Mouse (Mus musculus) midbrain, embryonic 12.5 days (tissue): ENCODE results near the gene Tango6. TPM values are rescaled to one million over a fixed set of nuclear protein-coding genes. Genes with fewer than 3 reads are reported as not detected.

Experiments
- ATAC-seq: fragments of 200-750 bp; cut with Nextera tagmentation; 2 replicates; pipeline ENCODE4 v1.8.0; 2017; ENCODE audit warnings: low read depth, moderate TSS enrichment, moderate library complexity; ENCODE audit not compliant: low FRiP score
- H3K27ac ChIP-seq: fragments of 300-500 bp; sonication (generic); replicated peaks from 2 replicates; pipeline ENCODE4 v1.5.1; 2016; ENCODE audit warnings: mild to moderate bottlenecking
- H3K27me3 ChIP-seq: fragments of 300-500 bp; sonication (generic); 2 replicates; pipeline ENCODE4 v1.6.1; 2016; ENCODE audit warnings: mild to moderate bottlenecking
- H3K36me3 ChIP-seq: fragments of 300-500 bp; sonication (generic); 2 replicates; pipeline ENCODE4 v1.6.1; 2016
- H3K4me1 ChIP-seq: fragments of 300-500 bp; sonication (generic); 2 replicates; pipeline ENCODE4 v1.6.1; 2016
- H3K4me2 ChIP-seq: fragments of 300-500 bp; sonication (generic); replicated peaks from 2 replicates; pipeline ENCODE4 v1.6.1; 2016; ENCODE audit warnings: mild to moderate bottlenecking, moderate library complexity
- H3K4me3 ChIP-seq: fragments of 300-500 bp; sonication (generic); 2 replicates; pipeline ENCODE4 v1.5.1; 2016; ENCODE audit warnings: mild to moderate bottlenecking
- H3K9ac ChIP-seq: fragments of 300-500 bp; sonication (generic); replicated peaks from 2 replicates; pipeline ENCODE4 v1.6.1; 2016; ENCODE audit warnings: mild to moderate bottlenecking, moderate library complexity
- H3K9me3 ChIP-seq: fragments of 300-500 bp; sonication (generic); 2 replicates; pipeline ENCODE4 v1.6.1; 2016; ENCODE audit warnings: mild to moderate bottlenecking
- WGBS: fragments of 180-500 bp; shearing (Covaris S2); methylation state at CpG from one replicate; pipeline ENCODE4 v1.1.7; 2016; 5-methylcytosine and 5-hydroxymethylcytosine counted together
- polyA plus RNA-seq: library from polyadenylated mRNA; unstranded; fragments of >200 nt; fragmentation: Nextera tagmentation; extraction: Ambion mirVana; gene quantifications from 2 replicates; pipeline ENCODE4 v1.2.1, GENCODE M21; 2016

Gene Tango6
- polyA plus RNA-seq, 1 experiment from 2014 or later = 10.8 TPM

DNA sequence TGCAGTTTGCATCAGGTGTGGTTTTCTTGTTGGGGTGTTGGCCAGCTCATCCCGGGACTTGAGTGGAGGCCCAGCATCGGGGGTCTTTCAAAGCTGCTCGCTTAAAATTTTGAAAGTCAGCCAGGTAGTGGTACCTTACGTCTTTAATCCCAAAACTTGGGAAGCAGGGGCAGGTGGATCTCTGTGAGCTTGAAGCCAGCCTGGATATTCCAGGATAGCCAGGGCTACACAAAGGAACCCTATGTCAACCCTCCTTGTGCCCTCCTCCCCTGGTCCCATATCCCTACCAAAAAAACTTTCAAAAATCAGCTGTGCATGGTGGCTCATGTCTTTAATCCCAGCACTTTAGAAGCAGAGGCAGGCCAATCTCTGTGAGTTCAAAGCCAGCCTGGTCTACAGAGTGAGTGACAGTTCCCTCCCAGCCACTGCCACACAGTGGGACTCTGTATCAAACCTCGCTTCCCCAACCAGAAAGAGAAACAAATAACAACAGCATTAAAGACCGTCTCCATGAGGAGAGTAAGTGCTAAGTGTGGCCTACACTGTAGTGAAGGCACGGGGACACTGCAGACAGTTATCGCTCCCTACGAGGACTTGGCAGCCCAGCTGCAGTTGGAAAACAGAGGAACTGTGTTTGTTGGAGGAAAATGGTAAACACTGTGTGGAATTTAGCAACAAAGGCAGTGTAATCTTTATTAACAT lies 21.5 kb downstream of the Tango6 start:
- peaks cover 4% of the 10 kb centered on the region for H3K36me3 ChIP-seq
- H3K9me3 ChIP-seq = no peaks in the 10 kb centered on the region
- H3K9ac ChIP-seq = no peak overlapping the region
- ATAC-seq = no peak
- H3K4me3 ChIP-seq = no peak overlapping the region
- no peaks in the 10 kb centered on the region for H3K27me3 ChIP-seq
- no peak overlapping the region for H3K4me2 ChIP-seq
- H3K27ac ChIP-seq = no peak overlapping the region
- WGBS = 91% methylated on average over 9 of the region's 9 CpGs
- H3K4me1 ChIP-seq = no peaks in the 10 kb centered on the region

DNA sequence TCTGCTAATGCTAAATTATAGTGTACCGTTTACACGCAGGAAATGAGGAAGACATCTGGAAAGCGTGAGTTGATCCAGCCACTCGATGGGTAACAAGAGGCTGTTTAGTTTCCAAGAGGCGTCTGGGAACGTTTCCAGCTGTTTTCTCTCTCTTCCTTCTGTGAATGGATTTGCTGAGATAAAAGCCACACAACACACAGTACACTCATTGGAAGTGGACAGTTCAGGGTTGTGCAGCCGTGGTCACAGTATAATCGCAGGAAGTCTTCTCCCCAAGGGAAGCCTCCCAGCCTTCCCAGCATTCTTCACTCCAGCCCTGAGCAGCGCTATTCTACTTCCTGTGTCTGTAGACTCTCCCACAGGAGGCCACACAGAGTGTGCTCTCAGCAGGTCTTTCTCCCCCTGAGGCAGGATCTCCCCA lies 22.0 kb downstream of the Tango6 start:
- WGBS = 81% methylated on average over 9 of the region's 9 CpGs
- H3K9me3 ChIP-seq = no peaks in the 10 kb centered on the region
- H3K4me1 ChIP-seq = no peaks in the 10 kb centered on the region
- no peak overlapping the region for H3K4me3 ChIP-seq
- H3K4me2 ChIP-seq = no peak overlapping the region
- no peak for ATAC-seq
- H3K36me3 ChIP-seq = no peaks in the 10 kb centered on the region; the same call in 1 of the 2 replicates
- no peak overlapping the region for H3K27ac ChIP-seq
- H3K27me3 ChIP-seq = no peaks in the 10 kb centered on the region
- H3K9ac ChIP-seq = no peak overlapping the region

- H3K27me3 ChIP-seq = no peaks in the 10 kb centered on the region
- H3K9me3 ChIP-seq = no peaks in the 10 kb centered on the region
- H3K36me3 ChIP-seq = no peaks in the 10 kb centered on the region; the same call in 1 of the 2 replicates
- no peaks in the 10 kb centered on the region for H3K4me1 ChIP-seq
- no peak overlapping the region for H3K4me3 ChIP-seq
- no peak overlapping the region for H3K27ac ChIP-seq
- no peak for ATAC-seq
- H3K9ac ChIP-seq = no peak overlapping the region
- no peak overlapping the region for H3K4me2 ChIP-seq
- 84% methylated on average over 6 of the region's 6 CpGs for WGBS
These were observed 23.3 kb downstream of the Tango6 start for GRCm38 (mm10) chr8:106706194-106706593.

GRCm38 (mm10) chr8:106710002-106710401 lies 27.1 kb downstream of the Tango6 start:
- no peaks in the 10 kb centered on the region for H3K4me1 ChIP-seq
- H3K4me2 ChIP-seq = no peak overlapping the region
- no peak for ATAC-seq
- H3K27me3 ChIP-seq = no peaks in the 10 kb centered on the region
- no peak overlapping the region for H3K9ac ChIP-seq
- H3K4me3 ChIP-seq = no peak overlapping the region
- H3K9me3 ChIP-seq = no peaks in the 10 kb centered on the region
- 93% methylated on average over 2 of the region's 2 CpGs for WGBS
- H3K36me3 ChIP-seq = no peaks in the 10 kb centered on the region
- no peak overlapping the region for H3K27ac ChIP-seq

DNA sequence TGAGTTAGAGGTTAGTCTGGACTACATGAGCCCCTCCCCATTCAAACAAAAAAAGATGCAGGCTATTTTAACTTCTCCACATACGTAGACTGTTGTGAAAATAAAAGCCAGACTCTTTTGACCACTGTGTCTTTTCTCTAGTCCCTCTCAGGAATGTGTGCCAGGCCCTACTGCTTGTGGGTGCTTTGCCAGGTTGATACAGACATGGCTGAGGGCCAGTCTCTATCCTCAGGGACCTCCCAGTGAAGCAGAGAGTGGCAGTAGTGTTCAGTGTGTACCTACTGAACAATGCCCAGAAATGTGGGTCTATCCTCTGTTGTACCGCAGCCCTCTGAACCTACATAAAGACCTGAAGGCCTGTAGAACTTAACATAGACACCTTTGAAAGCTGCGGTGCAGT lies 29.6 kb downstream of the Tango6 start:
- H3K4me3 ChIP-seq = no peak overlapping the region
- peaks cover 8% of the 10 kb centered on the region; the same call in 1 of the 2 replicates for H3K27me3 ChIP-seq
- 71% methylated on average over 3 of the region's 3 CpGs for WGBS
- no peak for ATAC-seq
- no peak overlapping the region for H3K4me2 ChIP-seq
- H3K9me3 ChIP-seq = no peaks in the 10 kb centered on the region
- H3K9ac ChIP-seq = no peak overlapping the region
- H3K36me3 ChIP-seq = no peaks in the 10 kb centered on the region
- H3K4me1 ChIP-seq = no peaks in the 10 kb centered on the region
- H3K27ac ChIP-seq = no peak overlapping the region

- WGBS = 76% methylated on average over 4 of the region's 4 CpGs
These were observed 31.4 kb downstream of the Tango6 start for GRCm38 (mm10) chr8:106714297-106714696.

DNA sequence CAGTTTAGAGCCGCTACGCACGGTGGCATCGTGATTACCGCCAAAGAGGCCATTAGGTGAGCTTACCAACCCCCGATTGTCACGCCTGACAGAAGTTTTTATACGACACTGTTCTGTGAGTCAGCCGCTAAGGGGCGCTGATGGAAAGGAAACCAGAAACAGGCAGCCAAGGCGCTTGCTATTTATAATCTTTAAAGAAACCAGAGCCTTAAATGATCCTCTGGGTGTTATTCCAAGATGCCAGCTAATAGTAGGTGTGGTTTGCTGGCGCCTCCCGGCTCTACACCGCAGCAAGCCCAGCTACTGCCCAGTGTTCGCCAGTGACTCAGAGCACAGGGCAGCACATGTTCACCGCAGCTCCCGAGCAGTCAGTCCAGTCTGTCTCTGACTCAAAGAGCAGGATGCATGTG lies 35.2 kb downstream of the Tango6 start:
- Histone ChIP-seq H3K4me2 (no peak overlapping the region), H3K27ac (no peak overlapping the region), H3K36me3 (0 out of 2 replicates have a peak, but pooled peaks cover 6% of the 10 kb centered on the region), H3K9ac (no peak overlapping the region), H3K27me3 (peaks cover 49% of the 10 kb centered on the region), H3K4me3 (no peak overlapping the region), H3K4me1 (peaks cover 3% of the 10 kb centered on the region), H3K9me3 (no peaks in the 10 kb centered on the region)
- ATAC-seq = peak; percentile 23; the same call in 1 of the 2 replicates
- 26% methylated on average over 17 of the region's 17 CpGs for WGBS

More at GRCm38 (mm10) chr8:106714297-106714696, 31.4 kb downstream of the Tango6 start:
- Histone ChIP-seq H3K27me3 (peaks cover 15% of the 10 kb centered on the region), H3K36me3 (no peaks in the 10 kb centered on the region), H3K4me2 (no peak overlapping the region), H3K9me3 (no peaks in the 10 kb centered on the region), H3K27ac (no peak overlapping the region), H3K4me3 (no peak overlapping the region), H3K9ac (no peak overlapping the region), H3K4me1 (peaks cover 3% of the 10 kb centered on the region; the same call in 1 of the 2 replicates)
- ATAC-seq = no peak

DNA sequence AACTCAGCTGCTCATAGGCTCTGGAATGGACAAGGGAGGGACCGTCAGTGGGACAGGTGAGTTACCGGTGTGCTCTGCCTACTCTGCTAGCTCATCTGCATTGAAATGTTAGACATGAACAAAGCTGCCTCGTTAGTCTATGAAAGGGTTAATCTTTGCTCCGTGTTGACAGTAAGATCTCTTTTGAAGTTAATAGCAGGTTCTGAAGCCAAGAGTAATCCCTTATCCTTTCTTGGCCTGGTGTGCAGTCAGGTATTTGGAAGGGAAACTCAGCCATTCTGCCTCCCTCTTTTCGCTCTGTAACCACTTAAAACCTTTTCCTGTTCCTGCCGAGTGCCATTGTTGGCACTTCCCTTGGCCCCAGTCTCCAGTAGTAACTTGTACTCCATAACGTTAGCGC lies 38.1 kb downstream of the Tango6 start:
- H3K4me1 ChIP-seq = peaks cover 7% of the 10 kb centered on the region
- H3K4me3 ChIP-seq = no peak overlapping the region
- no peak overlapping the region for H3K27ac ChIP-seq
- no peak overlapping the region for H3K9ac ChIP-seq
- H3K9me3 ChIP-seq = no peaks in the 10 kb centered on the region
- H3K36me3 ChIP-seq = peaks cover 6% of the 10 kb centered on the region; the same call in 1 of the 2 replicates
- no peak for ATAC-seq
- no peak overlapping the region for H3K4me2 ChIP-seq
- H3K27me3 ChIP-seq = peaks cover 71% of the 10 kb centered on the region
- 74% methylated on average over 8 of the region's 8 CpGs for WGBS

GRCm38 (mm10) chr8:106722453-106722852 lies 39.6 kb downstream of the Tango6 start:
- Histone ChIP-seq H3K4me3 (no peak overlapping the region), H3K27ac (no peak overlapping the region), H3K4me1 (peaks cover 15% of the 10 kb centered on the region), H3K9me3 (no peaks in the 10 kb centered on the region), H3K36me3 (peaks cover 6% of the 10 kb centered on the region; the same call in 1 of the 2 replicates), H3K27me3 (peaks cover 71% of the 10 kb centered on the region), H3K9ac (no peak overlapping the region), H3K4me2 (no peak overlapping the region)
- no peak for ATAC-seq
- WGBS = 87% methylated on average over 6 of the region's 6 CpGs

- H3K4me2 ChIP-seq = no peak overlapping the region
- H3K27ac ChIP-seq = no peak overlapping the region
- H3K36me3 ChIP-seq = peaks cover 6% of the 10 kb centered on the region; the same call in 1 of the 2 replicates
- H3K4me3 ChIP-seq = no peak overlapping the region
- no peak overlapping the region for H3K9ac ChIP-seq
- no peak for ATAC-seq
- no peaks in the 10 kb centered on the region for H3K9me3 ChIP-seq
- H3K4me1 ChIP-seq = peaks cover 20% of the 10 kb centered on the region
- H3K27me3 ChIP-seq = peaks cover 72% of the 10 kb centered on the region
- 38% methylated on average over 2 of the region's 2 CpGs for WGBS
These were observed 41.1 kb downstream of the Tango6 start for GRCm38 (mm10) chr8:106723921-106724320.

DNA sequence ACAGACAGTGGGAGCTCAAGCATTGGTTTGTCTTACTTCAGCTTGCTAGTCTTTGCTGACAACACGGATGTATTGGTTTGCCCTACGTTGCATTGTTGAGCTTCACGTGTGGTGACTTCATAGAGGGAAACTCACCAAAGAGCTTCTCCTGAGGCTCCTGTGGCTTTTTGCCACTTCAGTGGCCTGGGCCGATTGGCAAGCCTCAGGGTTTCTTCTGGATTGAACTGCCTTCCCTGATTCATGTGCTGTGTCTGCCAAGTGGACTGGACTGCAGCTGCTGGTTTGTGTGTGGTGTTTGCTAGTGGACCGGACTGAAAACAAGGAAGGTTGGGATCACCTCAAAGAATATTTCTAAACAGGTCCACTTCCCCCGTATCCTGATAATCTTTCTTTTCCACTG lies 43.7 kb downstream of the Tango6 start:
- H3K4me3 ChIP-seq = no peak overlapping the region
- H3K27me3 ChIP-seq = peaks cover 74% of the 10 kb centered on the region
- ATAC-seq = no peak
- 76% methylated on average over 6 of the region's 6 CpGs for WGBS
- no peak overlapping the region for H3K9ac ChIP-seq
- H3K27ac ChIP-seq = no peak overlapping the region
- peaks cover 20% of the 10 kb centered on the region for H3K4me1 ChIP-seq
- H3K9me3 ChIP-seq = no peaks in the 10 kb centered on the region
- H3K4me2 ChIP-seq = no peak overlapping the region
- peaks cover under 1% of the 10 kb centered on the region; the same call in 1 of the 2 replicates for H3K36me3 ChIP-seq

GRCm38 (mm10) chr8:106727241-106727835 lies 44.5 kb downstream of the Tango6 start:
- 0 out of 2 replicates have a peak overlapping the region, but pooled peaks have one; percentile 18 for H3K4me3 ChIP-seq
- 8% methylated on average over 16 of the region's 16 CpGs for WGBS
- peak; percentile 85 for ATAC-seq

More at GRCm38 (mm10) chr8:106727241-106727835, 44.5 kb downstream of the Tango6 start:
- H3K4me2 ChIP-seq = peak overlapping the region; percentile 47
- H3K36me3 ChIP-seq = no peaks in the 10 kb centered on the region; the same call in 1 of the 2 replicates
- peak overlapping the region; percentile 56 for H3K27ac ChIP-seq
- peaks cover 76% of the 10 kb centered on the region for H3K27me3 ChIP-seq
- H3K9ac ChIP-seq = no peak overlapping the region; the same call in 1 of the 2 replicates
- H3K4me1 ChIP-seq = peaks cover 20% of the 10 kb centered on the region
- H3K9me3 ChIP-seq = no peaks in the 10 kb centered on the region
